Mouse (Mus musculus) kidney, adult 2 months (tissue): ENCODE data around the gene Cryzl1.

ENCODE experiments used
- CTCF ChIP-seq: fragments of 200-500 bp; conservative IDR thresholded peaks from 2 replicates; pipeline ENCODE4 v1.5.1; 2011; ENCODE audit warnings: low read depth, mild to moderate bottlenecking, control low read depth, low read length, moderate library complexity, mixed read lengths; ENCODE audit not compliant: insufficient read depth, insufficient read length
- POLR2A ChIP-seq: fragments of 200-500 bp; IDR thresholded peaks from one replicate; pipeline ENCODE4 v1.6.1; 2011; ENCODE audit warnings: low read depth, low read length, control low read depth

GRCm38 (mm10) chr16:91644901-91645300 lies 83.9 kb downstream of the Cryzl1 start:
- no peak for TF ChIP-seq CTCF
- no peak for TF ChIP-seq POLR2A
